Mouse (Mus musculus) heart, adult 2 months (tissue): Measurements from ENCODE around the gene Cox20.

Experiments used
- CTCF ChIP-seq: fragments of 200-600 bp; IDR thresholded peaks from 2 replicates; pipeline ENCODE4 v1.8.1; 2022; ENCODE audit warnings: antibody characterized with exemption, mild to moderate bottlenecking, moderate library complexity
- EP300 ChIP-seq: fragments of 200-500 bp; IDR thresholded peaks from 2 replicates; pipeline ENCODE4 v1.6.1; 2011; ENCODE audit warnings: low read depth, low read length, control low read depth; ENCODE audit not compliant: insufficient read depth
- POLR2A ChIP-seq: fragments of 200-500 bp; IDR thresholded peaks from 2 replicates; pipeline ENCODE4 v1.6.1; 2011; ENCODE audit warnings: mild to moderate bottlenecking, low read depth, low read length, control low read depth; ENCODE audit not compliant: insufficient read depth

DNA sequence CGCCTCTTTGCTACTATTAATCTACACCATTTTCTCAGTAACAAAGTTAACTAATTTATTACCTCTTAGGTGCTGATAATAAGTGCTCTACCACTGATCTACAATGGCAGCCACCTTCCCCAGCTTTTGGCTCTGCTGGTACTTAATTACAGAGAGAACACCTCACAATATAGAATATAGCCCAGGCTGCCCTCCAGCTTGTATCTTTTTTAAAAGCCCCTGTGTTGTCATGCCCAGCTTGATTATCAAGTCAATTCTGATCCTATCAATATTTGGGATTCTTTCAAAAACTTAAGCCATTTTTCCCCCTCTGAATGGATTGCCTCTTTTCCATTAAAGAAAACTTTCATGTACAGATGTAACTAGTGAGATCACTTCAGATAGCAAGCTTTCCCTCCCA lies 8.0 kb downstream of the Cox20 start:
- TF ChIP-seq CTCF (no peak), POLR2A (no peak), EP300 (no peak)
